Mouse (Mus musculus): ENCODE data around the gene Pde2a. TPM values are rescaled to one million over a fixed set of nuclear protein-coding genes. Genes with fewer than 3 reads are reported as not detected.

Gene Pde2a
- 4.9 TPM for polyA plus RNA-seq (2014; fragmentation: Illumina TruSeq; extraction: RNeasy Lipid Tissue Mini Kit (QIAGEN cat#74804); ENCODE audit: insufficient read depth, low read depth, low replicate concordance)

GRCm38 (mm10) chr7:101421529-101421928, at the start of gene Pde2a:
Gene Pde2a, plus strand, starts transcription at chr7:101421691.

GRCm38 (mm10) chr7:101410267-101410936, 11.1 kb upstream of the Pde2a start, which contains the start of gene Gm45837:
Gene Gm45837, plus strand, starts transcription at chr7:101410886.

Other genes starting within 250 kb of the Pde2a start
- 12.1 TPM for gene Atg16l2, start 119.4 kb upstream of the Pde2a start, polyA plus RNA-seq (2014; fragmentation: Illumina TruSeq; extraction: RNeasy Lipid Tissue Mini Kit (QIAGEN cat#74804); ENCODE audit: insufficient read depth, low read depth, low replicate concordance)
- gene Stard10, start 104.6 kb upstream of the Pde2a start, polyA plus RNA-seq (2014; fragmentation: Illumina TruSeq; extraction: RNeasy Lipid Tissue Mini Kit (QIAGEN cat#74804); ENCODE audit: insufficient read depth, low read depth, low replicate concordance): 96.9 TPM
- gene Arap1, start 73.6 kb upstream of the Pde2a start, polyA plus RNA-seq (2014; fragmentation: Illumina TruSeq; extraction: RNeasy Lipid Tissue Mini Kit (QIAGEN cat#74804); ENCODE audit: insufficient read depth, low read depth, low replicate concordance): 71.0 TPM
- gene Gm45837, start 10.8 kb upstream of the Pde2a start, polyA plus RNA-seq (2014; fragmentation: Illumina TruSeq; extraction: RNeasy Lipid Tissue Mini Kit (QIAGEN cat#74804); ENCODE audit: insufficient read depth, low read depth, low replicate concordance): not detected
- 0.41 TPM for gene Art2b, start 163.9 kb downstream of the Pde2a start, polyA plus RNA-seq (2014; fragmentation: Illumina TruSeq; extraction: RNeasy Lipid Tissue Mini Kit (QIAGEN cat#74804); ENCODE audit: insufficient read depth, low read depth, low replicate concordance)
- 14.0 TPM for gene Clpb, start 241.9 kb downstream of the Pde2a start, polyA plus RNA-seq (2014; fragmentation: Illumina TruSeq; extraction: RNeasy Lipid Tissue Mini Kit (QIAGEN cat#74804); ENCODE audit: insufficient read depth, low read depth, low replicate concordance)